Mouse (Mus musculus) spleen, adult 2 months (tissue): Measurements from ENCODE around the gene Xab2.

Source experiments
- CTCF ChIP-seq: fragments of 200-500 bp; IDR thresholded peaks from 2 replicates; pipeline ENCODE4 v1.5.1; 2011; ENCODE audit warnings: mild to moderate bottlenecking, inconsistent platforms; ENCODE audit not compliant: insufficient read depth, insufficient read length, insufficient replicate concordance; ENCODE audit errors: extremely low read depth
- POLR2A ChIP-seq: fragments of 200-500 bp; IDR thresholded peaks from 2 replicates; pipeline ENCODE4 v1.6.1; 2011; ENCODE audit warnings: low read depth, low read length, inconsistent platforms

- TF ChIP-seq POLR2A: no peak
- TF ChIP-seq CTCF: no peak
These were observed 33.5 kb downstream of the Xab2 start for GRCm38 (mm10) chr8:3587391-3588257.
